Mouse (Mus musculus): ENCODE measurements around the gene Nhsl1.
"Not testable (repeated sequence)": the region's sequence is repeated elsewhere in the genome, so short reads cannot be mapped to it uniquely, and the experiment has no call there.

- TF ChIP-seq CTCF (IDR thresholded peaks at IDR 0.05; ENCODE audit: extremely low read depth, insufficient read depth, insufficient read length, insufficient replicate concordance); POLR2A (IDR thresholded peaks at IDR 0.05; ENCODE audit: low read depth, low read length): not testable (repeated sequence)
Measured at GRCm38 (mm10) chr10:18448896-18449295, 130.1 kb downstream of the Nhsl1 start.
